Mouse (Mus musculus): ENCODE results near the gene Cdcp1.

DNA sequence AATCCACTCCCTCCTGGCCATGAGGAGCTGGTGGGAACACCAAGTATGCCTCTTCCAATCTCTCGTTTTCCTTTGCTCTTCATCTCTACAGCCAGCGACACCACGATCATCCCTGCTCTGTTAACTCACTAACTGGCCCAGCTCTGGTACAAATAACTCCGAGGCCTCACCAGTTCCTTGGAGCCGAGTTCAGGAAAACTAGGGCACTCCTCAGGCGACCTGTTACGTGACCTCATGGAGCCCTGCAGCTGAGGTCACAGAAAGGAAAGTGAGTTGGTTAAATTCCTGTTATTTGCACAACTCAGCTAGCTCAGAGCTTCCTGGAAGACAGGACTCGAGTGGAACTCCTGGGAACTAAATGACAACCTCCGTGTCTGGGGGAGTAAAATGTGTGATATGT, 2.5 kb downstream of the Cdcp1 start:
- TF ChIP-seq GATA1 (IDR thresholded peaks at IDR 0.05; ENCODE audit: low read length), result no peak
- TF ChIP-seq TAL1 (IDR thresholded peaks at IDR 0.05; ENCODE audit: low read length), result no peak

All from erythroblast, embryonic 14.5 days (primary cell).